14 mouse cellular contexts compared by ENCODE assay signal in the genomic region with DNA sequence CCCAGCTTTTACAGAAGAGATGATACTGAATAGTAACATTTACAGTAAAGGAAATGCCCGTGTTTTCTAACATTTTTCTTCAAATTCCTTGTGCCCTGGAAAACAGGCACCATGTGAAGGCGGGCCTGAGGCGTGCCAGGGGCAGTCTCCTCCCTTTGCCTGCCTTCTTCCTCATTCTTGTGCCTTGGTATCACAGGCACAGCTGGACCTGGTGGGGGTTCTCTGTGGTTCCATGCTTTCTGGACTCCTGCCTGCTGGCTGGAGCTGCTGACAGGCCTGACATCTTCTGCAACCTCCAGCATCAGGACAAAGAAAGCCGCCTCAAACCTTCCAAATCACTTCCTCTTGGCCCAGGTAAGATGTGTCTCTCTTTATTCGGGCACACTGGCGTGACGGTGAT. TPM values are rescaled to one million over a fixed set of nuclear protein-coding genes. Genes with fewer than 3 reads are reported as not detected.
DNase-seq lines count a peak whose midpoint lies in the region.
"Had no signal": no experiment of that assay in that cellular context is flagged by ENCODE, and none has a peak within 500 bp of the region (broad histone marks: within the 10 kb centered on the region; RNA-seq: fewer than 3 reads in every experiment).

No protein-coding gene starts in this region.

- DNase-seq in cerebellum, postnatal 14 days = peak; percentile 44 to 61
- no peak for DNase-seq in cerebellum, adult 18-20 months
- peak; percentile 50 to 53 for DNase-seq in lung, adult 18-20 months
- no peak for DNase-seq in lung, postnatal 14 days
- peak; percentile 3 to 16 for DNase-seq in heart, postnatal 14 days
- peak; percentile 34 for DNase-seq in ovary, postnatal 14 days (ENCODE audit: low spot score)
- DNase-seq in layer of hippocampus, adult 11-12 months (ENCODE audit: low spot score) = no peak
- DNase-seq in embryo, embryonic 10.5 days (ENCODE audit: low spot score) = no peak
- DNase-seq: B cell, adult 2 months; embryo, embryonic 11 days; gastrocnemius, postnatal 36 days; kidney, adult 18-20 months; midbrain, embryonic 14.5 days had no signal

- intact Hi-C loops in heart, postnatal 14 days (cut with DNase I) = no loop called here

RNA-seq across cellular contexts. Expression of a gene that starts 4.0 kb away (rescaled TPM):
- not detected for total RNA-seq in heart, postnatal 14 days (2021)
- total RNA-seq: gastrocnemius, postnatal 36 days; left cerebral cortex, adult 18-20 months had no signal

RNA-seq across cellular contexts. Expression of a gene that starts 10.2 kb away (rescaled TPM):
- under 1 TPM; 0.22 to 0.33 TPM for total RNA-seq in heart, postnatal 14 days (2021)

RNA-seq across cellular contexts. Expression of a gene that starts 10.5 kb away (rescaled TPM):
- total RNA-seq in heart, postnatal 14 days (2021) = 1 to 10 TPM; 1.3 to 2.0 TPM

RNA-seq across cellular contexts. Expression of a gene that starts 36.6 kb away (rescaled TPM):
- total RNA-seq in heart, postnatal 14 days (2021) = 10 to 100 TPM; 25.5 to 29.4 TPM

RNA-seq across cellular contexts. Expression of a gene that starts 38.4 kb away (rescaled TPM):
- 100 to 1,000 TPM; 724 to 738 TPM for total RNA-seq in heart, postnatal 14 days (2021)

Comparison
In these comparisons a context has a peak if more than half of its experiments do, and no peak if none do; other contexts are left out.
1. DNase-seq: peak in cerebellum, postnatal 14 days (2 of 2), lung, adult 18-20 months (2 of 2), heart, postnatal 14 days (2 of 2) and ovary, postnatal 14 days (single experiment); none in cerebellum, adult 18-20 months (0 of 2), lung, postnatal 14 days (single experiment), layer of hippocampus, adult 11-12 months (single experiment) and embryo, embryonic 10.5 days (single experiment).